Mouse (Mus musculus): ENCODE results near the gene Dgkz. TPM values are rescaled to one million over a fixed set of nuclear protein-coding genes. Genes with fewer than 3 reads are reported as not detected.

Dgkz gene
- polyA plus RNA-seq, 1 experiment: 252 TPM

DNA sequence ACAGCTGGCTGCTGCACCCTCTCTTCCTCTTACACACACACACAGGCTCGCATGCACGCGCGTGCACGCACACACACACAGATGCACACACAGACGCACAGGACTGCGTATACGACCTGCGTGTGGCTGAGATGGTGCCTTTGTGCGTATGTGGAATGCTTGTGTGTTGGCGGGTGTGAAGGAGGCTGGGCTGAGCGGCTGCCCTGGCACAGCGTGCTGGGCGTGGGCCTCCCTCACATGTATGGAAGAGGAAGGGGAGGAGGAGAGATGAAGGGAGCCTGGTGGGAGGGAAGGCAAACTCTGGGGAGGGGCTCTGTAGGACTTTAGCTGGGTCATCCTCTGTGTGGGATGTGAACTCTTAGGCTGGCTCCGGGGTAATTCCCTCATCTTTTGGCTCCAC is 50.2 kb downstream of the Dgkz start:
- DNase-seq: no peak
- Histone ChIP-seq H3K4me1 (ENCODE audit: control insufficient read depth, insufficient read depth, low read length) (peaks cover 21% of the 10 kb centered on the region), H3K4me3 (replicated peaks; ENCODE audit: extremely low read depth, low read depth, low read length) (no peak overlapping the region)
- TF ChIP-seq POLR2A (IDR thresholded peaks at IDR 0.05; ENCODE audit: borderline replicate concordance, extremely low read depth, low read depth, low read length) (no peak), CTCF (IDR thresholded peaks at IDR 0.05; ENCODE audit: insufficient read depth, low read length) (no peak)
- 64% methylated on average over 15 of the region's 15 CpGs for WGBS

DNA sequence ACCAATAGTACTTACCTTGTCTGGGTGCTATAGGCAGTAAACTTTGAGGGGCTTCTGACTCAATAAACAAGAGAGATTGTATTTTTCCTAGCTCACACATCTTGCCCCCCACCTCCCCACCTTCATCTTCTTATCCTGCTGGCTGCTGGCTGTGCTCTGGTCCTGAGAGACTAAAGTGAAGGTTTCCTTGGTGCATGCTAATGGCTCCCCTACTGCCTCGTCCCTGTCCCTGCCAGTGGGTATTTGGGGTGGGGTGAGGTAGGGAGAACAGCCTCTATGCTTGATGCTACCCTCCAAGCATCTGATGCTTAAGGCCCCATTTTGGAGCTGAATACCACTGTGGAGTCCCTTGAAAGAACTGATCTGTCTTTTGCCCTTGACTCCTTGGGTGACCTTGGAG is 50.9 kb downstream of the Dgkz start:
- no peak for DNase-seq
- H3K4me3 ChIP-seq (replicated peaks; ENCODE audit: extremely low read depth, low read depth, low read length): no peak overlapping the region
- H3K4me1 ChIP-seq (ENCODE audit: control insufficient read depth, insufficient read depth, low read length): peaks cover 19% of the 10 kb centered on the region
- TF ChIP-seq POLR2A (IDR thresholded peaks at IDR 0.05; ENCODE audit: borderline replicate concordance, extremely low read depth, low read depth, low read length) (no peak), CTCF (IDR thresholded peaks at IDR 0.05; ENCODE audit: insufficient read depth, low read length) (no peak)
- 100% methylated on average over 1 of the region's 1 CpGs for WGBS

DNA sequence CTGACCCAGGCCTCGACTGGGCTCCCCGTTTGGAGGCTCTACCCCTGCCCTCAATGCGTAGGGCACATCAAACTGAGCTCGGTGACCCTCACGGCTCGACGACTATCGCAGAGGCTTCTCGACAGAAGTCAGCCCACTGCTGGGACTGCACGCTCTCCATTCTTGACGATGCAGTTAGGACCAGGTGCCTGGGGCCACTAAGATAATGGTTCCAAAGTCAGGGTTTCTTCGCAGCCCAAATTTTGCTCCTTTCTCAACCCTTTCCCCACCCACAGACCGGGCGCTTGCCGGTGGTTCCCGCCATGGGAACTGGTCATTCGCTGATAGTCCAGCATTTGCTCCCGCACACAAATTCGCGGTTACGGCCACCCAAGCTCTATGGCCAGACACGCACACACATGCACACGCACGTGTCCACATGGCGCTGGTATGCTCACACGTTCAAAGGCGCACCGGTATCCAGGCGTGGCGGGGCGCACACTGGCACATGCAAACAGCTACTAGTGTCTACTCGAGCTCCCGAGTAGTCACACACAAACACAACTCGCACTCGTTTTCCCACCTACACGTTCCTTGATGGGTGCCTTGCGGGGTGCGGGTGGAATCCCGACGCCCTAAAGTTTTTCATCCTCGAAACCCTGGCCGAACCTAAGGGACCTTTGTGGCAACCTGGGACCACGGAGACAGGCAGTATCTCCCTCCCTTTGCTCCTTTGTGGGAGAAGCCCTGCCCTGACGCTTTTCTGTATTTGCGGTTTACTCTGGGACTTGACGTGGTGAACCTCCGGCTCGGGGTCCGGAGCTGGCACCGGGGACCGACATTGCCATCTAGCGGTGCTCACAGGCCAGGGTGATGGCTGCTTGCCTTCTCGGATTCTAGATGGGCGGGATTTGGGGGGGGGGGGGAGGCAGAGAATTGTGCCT is 52.0 kb downstream of the Dgkz start:
- peak; percentile 61 for DNase-seq

DNA sequence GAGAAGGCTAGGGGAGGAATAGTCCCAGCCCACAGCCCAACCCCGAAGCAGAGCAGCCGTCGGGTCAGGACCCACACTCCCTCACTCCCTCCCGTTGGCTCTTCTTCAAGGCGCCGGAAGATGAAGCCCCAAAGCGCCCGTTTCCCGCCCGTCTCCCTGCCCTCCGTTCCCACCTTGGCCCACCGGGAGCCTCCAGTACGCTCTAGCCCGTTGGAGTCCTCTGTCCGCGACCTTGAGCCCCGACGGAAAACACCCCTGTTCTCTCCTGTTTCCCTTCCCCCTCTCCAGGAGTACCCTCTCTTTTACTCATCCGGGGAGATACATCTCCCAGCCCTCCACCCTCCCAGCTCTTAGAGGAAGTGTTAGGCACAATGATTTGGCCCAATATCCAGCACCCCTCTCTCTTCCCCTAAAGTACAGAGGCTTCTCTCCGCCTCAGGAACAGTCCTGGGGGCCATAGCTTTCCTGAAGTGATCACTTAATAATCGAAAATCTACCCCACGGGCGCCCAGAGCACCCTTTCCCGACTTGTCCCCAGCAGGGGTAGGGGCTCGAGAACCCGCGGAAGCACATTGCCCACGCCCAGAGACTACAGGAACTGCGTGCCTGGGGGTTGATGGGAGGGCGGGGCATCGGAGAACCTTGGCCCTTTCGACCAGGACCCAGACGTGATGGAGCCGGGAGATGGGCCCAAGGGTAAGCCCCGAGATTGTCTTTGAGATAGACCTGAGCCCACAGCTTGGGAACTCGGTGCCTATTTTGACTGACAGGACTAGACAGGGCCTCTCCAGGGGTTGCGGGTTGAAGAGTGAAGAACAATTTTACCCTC is 52.9 kb downstream of the Dgkz start:
- peaks cover 16% of the 10 kb centered on the region for H3K4me1 ChIP-seq (ENCODE audit: control insufficient read depth, insufficient read depth, low read length)
- WGBS: 4% methylated on average over 37 of the region's 37 CpGs
- DNase-seq: no peak
- TF ChIP-seq CTCF (IDR thresholded peaks at IDR 0.05; ENCODE audit: insufficient read depth, low read length): no peak
- TF ChIP-seq POLR2A (IDR thresholded peaks at IDR 0.05; ENCODE audit: borderline replicate concordance, extremely low read depth, low read depth, low read length): no peak
- H3K4me3 ChIP-seq (replicated peaks; ENCODE audit: extremely low read depth, low read depth, low read length): no peak overlapping the region

More for the DNA sequence above, 52.0 kb downstream of the Dgkz start:
- peak overlapping the region; percentile 60 for H3K4me3 ChIP-seq (replicated peaks; ENCODE audit: extremely low read depth, low read depth, low read length)
- WGBS: 6% methylated on average over 54 of the region's 54 CpGs
- H3K4me1 ChIP-seq (ENCODE audit: control insufficient read depth, insufficient read depth, low read length): peaks cover 19% of the 10 kb centered on the region
- TF ChIP-seq CTCF (IDR thresholded peaks at IDR 0.05; ENCODE audit: insufficient read depth, low read length) (peak; percentile 68), POLR2A (IDR thresholded peaks at IDR 0.05; ENCODE audit: borderline replicate concordance, extremely low read depth, low read depth, low read length) (no peak)

DNA sequence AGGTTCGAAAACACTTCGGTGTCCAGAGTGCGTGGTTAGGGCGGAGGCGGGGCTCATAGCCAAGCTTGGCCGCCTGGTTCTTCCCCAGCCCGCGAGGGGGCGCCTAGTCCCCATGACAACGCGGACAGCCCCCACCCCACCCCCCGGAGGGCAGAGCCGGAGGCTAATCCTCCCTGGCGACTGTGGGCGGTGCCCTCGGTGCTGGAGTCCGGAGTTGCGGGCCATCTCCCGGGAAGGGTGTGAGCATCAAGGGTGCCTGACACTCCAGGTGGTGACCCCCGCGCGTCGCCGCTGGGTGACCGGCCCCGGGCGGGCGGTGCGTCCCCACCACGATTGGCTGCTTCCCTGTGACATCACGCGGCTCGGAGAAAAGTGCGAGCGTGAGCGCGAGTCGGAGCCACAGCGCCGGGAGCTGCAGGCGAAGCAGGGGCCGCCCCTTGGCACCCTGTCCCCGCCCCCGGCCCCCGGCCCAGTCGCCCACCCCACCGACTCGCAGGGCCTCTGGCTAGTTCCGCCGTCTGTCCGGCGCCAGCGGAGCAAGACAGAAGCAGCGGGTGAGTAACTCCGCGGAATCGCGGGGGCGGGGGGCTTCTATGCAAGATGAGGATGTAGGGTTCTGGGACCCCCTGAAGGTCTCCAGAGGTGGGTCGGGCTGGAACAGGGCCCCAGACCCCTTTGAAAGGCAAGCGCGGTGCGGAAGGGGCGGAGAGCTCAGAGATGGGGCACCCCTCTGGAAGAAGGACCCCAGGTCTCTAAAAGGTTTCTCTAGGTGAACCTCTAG is 53.7 kb downstream of the Dgkz start:
- 1% methylated on average over 64 of the region's 64 CpGs for WGBS
- H3K4me1 ChIP-seq (ENCODE audit: control insufficient read depth, insufficient read depth, low read length): peaks cover 16% of the 10 kb centered on the region
- H3K4me3 ChIP-seq (replicated peaks; ENCODE audit: extremely low read depth, low read depth, low read length): peak overlapping the region; percentile 31
- TF ChIP-seq CTCF (IDR thresholded peaks at IDR 0.05; ENCODE audit: insufficient read depth, low read length): no peak
- TF ChIP-seq POLR2A (IDR thresholded peaks at IDR 0.05; ENCODE audit: borderline replicate concordance, extremely low read depth, low read depth, low read length): no peak
- DNase-seq: no peak

DNA sequence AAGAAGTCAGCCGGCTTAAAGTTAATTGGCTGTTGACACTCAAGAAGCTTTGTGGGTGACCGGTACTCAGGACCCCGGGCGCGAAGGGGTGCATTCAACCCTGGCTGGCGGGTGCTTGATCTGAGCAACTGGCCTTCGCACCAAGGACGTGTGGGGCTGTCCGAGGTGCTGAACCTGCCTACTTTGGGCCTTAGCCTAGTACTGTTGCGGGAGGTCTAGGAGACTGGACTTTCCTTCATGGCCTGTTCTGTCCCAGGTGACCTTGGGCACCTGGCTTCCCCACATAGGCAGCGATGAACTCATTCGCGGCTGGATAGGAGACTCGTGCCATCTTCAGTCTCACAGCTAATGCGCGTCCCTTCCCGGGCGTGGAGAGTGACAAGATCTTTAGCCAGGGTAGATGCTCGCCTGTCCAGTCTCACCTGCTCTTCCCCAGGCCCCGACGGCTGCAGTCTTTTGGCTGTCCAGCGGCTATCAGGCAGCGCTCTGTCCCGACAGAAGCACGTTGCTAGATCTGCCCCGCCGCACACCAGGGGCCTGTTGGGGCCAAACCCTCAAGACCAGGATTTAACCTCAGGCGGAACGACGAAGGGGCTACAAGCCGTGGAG is 54.4 kb downstream of the Dgkz start:
- 3% methylated on average over 31 of the region's 31 CpGs for WGBS
- peak; percentile 70 for DNase-seq
- peaks cover 16% of the 10 kb centered on the region for H3K4me1 ChIP-seq (ENCODE audit: control insufficient read depth, insufficient read depth, low read length)
- TF ChIP-seq POLR2A (IDR thresholded peaks at IDR 0.05; ENCODE audit: borderline replicate concordance, extremely low read depth, low read depth, low read length) (no peak), CTCF (IDR thresholded peaks at IDR 0.05; ENCODE audit: insufficient read depth, low read length) (no peak)
- peak overlapping the region; percentile 13 for H3K4me3 ChIP-seq (replicated peaks; ENCODE audit: extremely low read depth, low read depth, low read length)

DNA sequence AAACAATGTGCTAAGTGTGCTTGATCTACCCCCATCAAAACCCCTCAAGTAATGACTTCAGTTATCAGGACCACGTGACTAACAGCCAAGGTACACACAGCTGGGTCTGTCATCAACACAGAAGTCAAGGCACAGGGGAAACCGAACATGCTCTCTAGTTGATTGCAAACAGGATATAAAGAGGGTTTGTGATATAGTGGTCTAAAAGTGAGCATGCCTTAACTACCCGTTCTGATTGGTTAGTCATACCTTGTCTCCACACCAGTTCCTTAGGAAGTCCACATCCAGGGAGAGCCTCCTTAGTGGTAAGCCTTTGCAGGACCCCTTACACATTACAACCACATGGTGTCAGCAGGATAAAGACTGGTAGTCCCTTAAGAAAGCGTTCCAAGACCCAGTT is 55.5 kb downstream of the Dgkz start:
- H3K4me1 ChIP-seq (ENCODE audit: control insufficient read depth, insufficient read depth, low read length): peaks cover 16% of the 10 kb centered on the region
- H3K4me3 ChIP-seq (replicated peaks; ENCODE audit: extremely low read depth, low read depth, low read length): no peak overlapping the region
- no peak for DNase-seq
- TF ChIP-seq CTCF (IDR thresholded peaks at IDR 0.05; ENCODE audit: insufficient read depth, low read length) (no peak), POLR2A (IDR thresholded peaks at IDR 0.05; ENCODE audit: borderline replicate concordance, extremely low read depth, low read depth, low read length) (no peak)
- 53% methylated on average over 4 of the region's 4 CpGs for WGBS

DNA sequence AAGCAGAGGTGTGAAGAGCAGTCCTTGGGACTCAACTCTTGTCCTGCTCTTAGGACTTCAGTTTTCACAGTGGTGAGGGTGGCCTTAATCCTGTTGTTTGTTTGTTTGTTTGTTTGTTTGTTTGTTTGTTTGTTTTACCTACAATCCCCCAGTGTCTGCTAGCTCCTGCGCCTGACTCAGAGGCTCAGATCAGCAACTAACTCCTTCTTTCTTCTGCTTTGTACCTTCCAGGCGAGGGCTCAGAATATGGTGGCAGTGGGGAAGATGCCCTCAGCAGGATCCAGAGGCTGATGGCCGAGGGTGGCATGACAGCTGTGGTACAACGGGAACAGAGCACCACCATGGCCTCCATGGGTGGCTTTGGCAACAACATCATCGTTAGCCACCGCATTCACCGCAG is 58.6 kb downstream of the Dgkz start:
- 91% methylated on average over 7 of the region's 7 CpGs for WGBS
- no peak for TF ChIP-seq CTCF (IDR thresholded peaks at IDR 0.05; ENCODE audit: insufficient read depth, low read length)
- Histone ChIP-seq H3K4me1 (ENCODE audit: control insufficient read depth, insufficient read depth, low read length) (peaks cover 6% of the 10 kb centered on the region), H3K4me3 (replicated peaks; ENCODE audit: extremely low read depth, low read depth, low read length) (no peak overlapping the region)
- no peak for DNase-seq
